Mouse (Mus musculus) heart, postnatal 0 days (tissue): Measurements from ENCODE around the gene Gm26992. TPM values are rescaled to one million over a fixed set of nuclear protein-coding genes. Genes with fewer than 3 reads are reported as not detected.

Experiments used
- ATAC-seq: fragments of 200-750 bp; cut with Nextera tagmentation; 2 replicates; pipeline ENCODE4 v1.8.0; 2017; ENCODE audit warnings: low read depth, moderate number of reproducible peaks, moderate library complexity; ENCODE audit not compliant: insufficient read depth
- DNase-seq: peaks from one replicate; pipeline ENCODE4 v3.0.0-alpha.2; 2016; ENCODE audit warnings: low spot score
- H3K27ac ChIP-seq: fragments of 300-500 bp; sonication (generic); 2 replicates; pipeline ENCODE4 v1.5.1; 2014; ENCODE audit warnings: low read depth, mild to moderate bottlenecking
- H3K27me3 ChIP-seq: fragments of 300-500 bp; sonication (generic); 2 replicates; pipeline ENCODE4 v1.6.1; 2014; ENCODE audit warnings: low read length, mixed read lengths; ENCODE audit not compliant: control insufficient read depth, insufficient read depth
- H3K36me3 ChIP-seq: fragments of 300-500 bp; sonication (generic); replicated peaks from 2 replicates; pipeline ENCODE4 v1.6.1; 2014; ENCODE audit warnings: low read length, mixed read lengths; ENCODE audit not compliant: control insufficient read depth, insufficient read depth
- H3K4me1 ChIP-seq: fragments of 300-500 bp; sonication (generic); 2 replicates; pipeline ENCODE4 v1.6.1; 2014; ENCODE audit warnings: antibody characterized with exemption; ENCODE audit not compliant: control insufficient read depth, insufficient read depth
- H3K4me2 ChIP-seq: fragments of 300-500 bp; sonication (generic); 2 replicates; pipeline ENCODE4 v1.6.1; 2014; ENCODE audit warnings: low read depth, mild to moderate bottlenecking, low read length, moderate library complexity
- H3K4me3 ChIP-seq: fragments of 300-500 bp; sonication (generic); 2 replicates; pipeline ENCODE4 v1.5.1; 2014; ENCODE audit warnings: low read depth, low read length
- H3K9ac ChIP-seq: fragments of 300-500 bp; sonication (generic); replicated peaks from 2 replicates; pipeline ENCODE4 v1.6.1; 2014; ENCODE audit warnings: low read depth, low read length, mixed read lengths
- H3K9me3 ChIP-seq: fragments of 300-500 bp; sonication (generic); replicated peaks from 2 replicates; pipeline ENCODE4 v1.6.1; 2016; ENCODE audit warnings: low read length; ENCODE audit not compliant: control insufficient read depth
- CTCF ChIP-seq: IDR thresholded peaks from 2 replicates; pipeline ENCODE4 v1.5.1; 2016; ENCODE audit warnings: antibody characterized with exemption, control low read depth, low read depth
- EP300 ChIP-seq: IDR thresholded peaks from 2 replicates; pipeline ENCODE4 v1.6.1; 2016; ENCODE audit warnings: antibody characterized with exemption, low read depth
- WGBS: fragments of 180-500 bp; shearing (Covaris S2); extraction: QIAGEN DNeasy Blood & Tissue Kit; methylation state at CpG from one replicate; pipeline ENCODE4 v1.1.7; 2014; 5-methylcytosine and 5-hydroxymethylcytosine counted together
- polyA plus RNA-seq: library from polyadenylated mRNA; unstranded; fragments of >200 nt; fragmentation: Nextera tagmentation; extraction: Ambion mirVana; gene quantifications from 2 replicates; pipeline ENCODE4 v1.2.1, GENCODE M21; 2015
- total RNA-seq: library from RNA; depleted of rRNA; stranded (reverse); fragments of >200 nt; gene quantifications from 2 replicates; pipeline ENCODE4 v1.2.3, GENCODE M21; 2014; ENCODE audit warnings: low replicate concordance

Gene Gm26992
- total and polyA plus RNA-seq, 2 experiments from 2014 or later: not detected

GRCm38 (mm10) chrX:103500137-103500536 is 78.3 kb downstream of the Gm26992 start:
- TF ChIP-seq CTCF (no peak), EP300 (no peak)
- no peak for ATAC-seq
- Histone ChIP-seq H3K9ac (no peak overlapping the region), H3K4me1 (no peaks in the 10 kb centered on the region; the same call in 1 of the 2 replicates), H3K27ac (no peak overlapping the region), H3K4me2 (no peak overlapping the region), H3K36me3 (peaks cover 12% of the 10 kb centered on the region), H3K27me3 (no peaks in the 10 kb centered on the region), H3K4me3 (no peak overlapping the region), H3K9me3 (no peaks in the 10 kb centered on the region)
- DNase-seq: no peak
- WGBS: 90% methylated on average over 2 of the region's 2 CpGs

- Histone ChIP-seq H3K4me3 (no peak overlapping the region), H3K9me3 (no peaks in the 10 kb centered on the region), H3K36me3 (0 out of 2 replicates have a peak, but pooled peaks cover 9% of the 10 kb centered on the region), H3K4me1 (no peaks in the 10 kb centered on the region), H3K27me3 (no peaks in the 10 kb centered on the region), H3K4me2 (no peak overlapping the region), H3K27ac (no peak overlapping the region), H3K9ac (no peak overlapping the region)
- TF ChIP-seq EP300 (no peak), CTCF (no peak)
- DNase-seq (no peak), ATAC-seq (no peak)
- WGBS: 79% methylated on average over 4 of the region's 4 CpGs
Observed at GRCm38 (mm10) chrX:103508218-103508617, 86.4 kb downstream of the Gm26992 start.

GRCm38 (mm10) chrX:103509168-103510019 is 87.6 kb downstream of the Gm26992 start:
- no peak for TF ChIP-seq CTCF
- no peak overlapping the region for H3K4me2 ChIP-seq
- 0 out of 2 replicates have a peak, but pooled peaks cover 9% of the 10 kb centered on the region for H3K36me3 ChIP-seq
- H3K27me3 ChIP-seq: no peaks in the 10 kb centered on the region
- no peak for ATAC-seq
- no peak overlapping the region for H3K9ac ChIP-seq
- no peaks in the 10 kb centered on the region for H3K9me3 ChIP-seq
- H3K4me3 ChIP-seq: no peak overlapping the region
- 78% methylated on average over 8 of the region's 8 CpGs for WGBS
- no peak overlapping the region for H3K27ac ChIP-seq
- no peak for DNase-seq
- H3K4me1 ChIP-seq: no peaks in the 10 kb centered on the region

- Histone ChIP-seq H3K36me3 (no peaks in the 10 kb centered on the region), H3K9me3 (no peaks in the 10 kb centered on the region), H3K4me2 (no peak overlapping the region), H3K27ac (no peak overlapping the region), H3K4me1 (no peaks in the 10 kb centered on the region), H3K4me3 (no peak overlapping the region), H3K27me3 (no peaks in the 10 kb centered on the region), H3K9ac (no peak overlapping the region)
- WGBS: 41% methylated on average over 4 of the region's 4 CpGs
- no peak for TF ChIP-seq CTCF
- TF ChIP-seq EP300: no peak
- DNase-seq (no peak), ATAC-seq (no peak)
Observed at GRCm38 (mm10) chrX:103514782-103515181, 93.0 kb downstream of the Gm26992 start.

GRCm38 (mm10) chrX:103515346-103515745 is 93.5 kb downstream of the Gm26992 start:
- TF ChIP-seq CTCF (no peak), EP300 (no peak)
- WGBS: 91% methylated on average over 1 of the region's 1 CpGs
- no peaks in the 10 kb centered on the region for H3K9me3 ChIP-seq
- H3K9ac ChIP-seq: no peak overlapping the region
- DNase-seq (no peak), ATAC-seq (no peak)
- no peak overlapping the region for H3K4me2 ChIP-seq
- no peaks in the 10 kb centered on the region for H3K27me3 ChIP-seq
- no peak overlapping the region for H3K4me3 ChIP-seq
- no peaks in the 10 kb centered on the region for H3K4me1 ChIP-seq
- H3K36me3 ChIP-seq: no peaks in the 10 kb centered on the region
- no peak overlapping the region for H3K27ac ChIP-seq
